Mouse (Mus musculus) limb, embryonic 15.5 days (tissue): Measurements from ENCODE around the gene Zfp617. TPM values are rescaled to one million over a fixed set of nuclear protein-coding genes. Genes with fewer than 3 reads are reported as not detected.

Source experiments
- ATAC-seq: fragments of 200-750 bp; cut with Nextera tagmentation; 2 replicates; pipeline ENCODE4 v1.8.0; 2017; ENCODE audit warnings: low read depth, moderate TSS enrichment; ENCODE audit not compliant: insufficient number of reproducible peaks, low FRiP score, low TSS enrichment
- H3K27ac ChIP-seq: fragments of 300-500 bp; sonication (generic); 2 replicates; pipeline ENCODE4 v1.5.1; 2015; ENCODE audit warnings: moderate library complexity, mild to moderate bottlenecking, inconsistent platforms
- H3K27me3 ChIP-seq: fragments of 300-500 bp; sonication (generic); 2 replicates; pipeline ENCODE4 v1.6.1; 2015; ENCODE audit warnings: inconsistent platforms
- H3K36me3 ChIP-seq: fragments of 300-500 bp; sonication (generic); 2 replicates; pipeline ENCODE4 v1.6.1; 2015; ENCODE audit warnings: inconsistent platforms
- H3K4me1 ChIP-seq: fragments of 300-500 bp; sonication (generic); 2 replicates; pipeline ENCODE4 v1.6.1; 2015; ENCODE audit warnings: inconsistent platforms
- H3K4me2 ChIP-seq: fragments of 300-500 bp; sonication (generic); 2 replicates; pipeline ENCODE4 v1.6.1; 2015; ENCODE audit warnings: mild to moderate bottlenecking, inconsistent platforms
- H3K4me3 ChIP-seq: fragments of 300-500 bp; sonication (generic); 2 replicates; pipeline ENCODE4 v1.5.1; 2015; ENCODE audit warnings: mild to moderate bottlenecking, inconsistent platforms
- H3K9ac ChIP-seq: fragments of 300-500 bp; sonication (generic); 2 replicates; pipeline ENCODE4 v1.6.1; 2015; ENCODE audit warnings: inconsistent platforms
- H3K9me3 ChIP-seq: fragments of 300-500 bp; sonication (generic); 2 replicates; pipeline ENCODE4 v1.6.1; 2016; ENCODE audit warnings: inconsistent platforms
- WGBS: fragments of 180-500 bp; shearing (Covaris S2); methylation state at CpG from one replicate; pipeline ENCODE4 v1.1.7; 2015; 5-methylcytosine and 5-hydroxymethylcytosine counted together
- polyA plus RNA-seq: library from polyadenylated mRNA; unstranded; fragments of >200 nt; fragmentation: Nextera tagmentation; extraction: Ambion mirVana; gene quantifications from 2 replicates; pipeline ENCODE4 v1.2.1, GENCODE M21; 2015

Gene Zfp617
- polyA plus RNA-seq, 1 experiment from 2014 or later: 19.8 TPM

GRCm38 (mm10) chr8:71960483-71960882 lies 52.0 kb downstream of the Zfp617 start:
- Histone ChIP-seq H3K36me3 (peaks cover 16% of the 10 kb centered on the region), H3K27me3 (no peaks in the 10 kb centered on the region), H3K9ac (no peak overlapping the region), H3K9me3 (no peaks in the 10 kb centered on the region), H3K27ac (no peak overlapping the region), H3K4me3 (no peak overlapping the region), H3K4me2 (no peak overlapping the region), H3K4me1 (no peaks in the 10 kb centered on the region)
- ATAC-seq: no peak

GRCm38 (mm10) chr8:71961796-71962195 lies 53.4 kb downstream of the Zfp617 start:
- H3K4me3 ChIP-seq: no peak overlapping the region
- 86% methylated on average over 5 of the region's 5 CpGs for WGBS
- no peak overlapping the region for H3K27ac ChIP-seq
- H3K9ac ChIP-seq: no peak overlapping the region
- peaks cover 29% of the 10 kb centered on the region for H3K36me3 ChIP-seq
- H3K4me1 ChIP-seq: no peaks in the 10 kb centered on the region
- H3K27me3 ChIP-seq: no peaks in the 10 kb centered on the region
- H3K4me2 ChIP-seq: no peak overlapping the region
- H3K9me3 ChIP-seq: no peaks in the 10 kb centered on the region
- no peak for ATAC-seq

GRCm38 (mm10) chr8:71964051-71964450 lies 55.6 kb downstream of the Zfp617 start:
- H3K27ac ChIP-seq: no peak overlapping the region
- H3K9ac ChIP-seq: no peak overlapping the region
- no peaks in the 10 kb centered on the region for H3K9me3 ChIP-seq
- WGBS: 83% methylated on average over 3 of the region's 3 CpGs
- H3K27me3 ChIP-seq: no peaks in the 10 kb centered on the region
- no peak overlapping the region for H3K4me3 ChIP-seq
- no peak overlapping the region for H3K4me2 ChIP-seq
- no peaks in the 10 kb centered on the region for H3K4me1 ChIP-seq
- ATAC-seq: no peak
- H3K36me3 ChIP-seq: peaks cover 50% of the 10 kb centered on the region

GRCm38 (mm10) chr8:71965166-71965565 lies 56.7 kb downstream of the Zfp617 start:
- 88% methylated on average over 2 of the region's 2 CpGs for WGBS
- no peaks in the 10 kb centered on the region for H3K27me3 ChIP-seq
- H3K4me1 ChIP-seq: no peaks in the 10 kb centered on the region
- peaks cover 56% of the 10 kb centered on the region for H3K36me3 ChIP-seq
- no peak overlapping the region for H3K4me2 ChIP-seq
- no peak overlapping the region for H3K9ac ChIP-seq
- no peak overlapping the region for H3K27ac ChIP-seq
- H3K9me3 ChIP-seq: no peaks in the 10 kb centered on the region
- no peak overlapping the region for H3K4me3 ChIP-seq
- ATAC-seq: no peak

GRCm38 (mm10) chr8:71966411-71966810 lies 58.0 kb downstream of the Zfp617 start:
- no peak for ATAC-seq
- no peaks in the 10 kb centered on the region for H3K27me3 ChIP-seq
- H3K4me1 ChIP-seq: no peaks in the 10 kb centered on the region
- H3K27ac ChIP-seq: no peak overlapping the region
- H3K9ac ChIP-seq: no peak overlapping the region
- H3K9me3 ChIP-seq: no peaks in the 10 kb centered on the region
- H3K4me3 ChIP-seq: no peak overlapping the region
- peaks cover 56% of the 10 kb centered on the region for H3K36me3 ChIP-seq
- no peak overlapping the region for H3K4me2 ChIP-seq

GRCm38 (mm10) chr8:71967261-71967660 lies 58.8 kb downstream of the Zfp617 start:
- Histone ChIP-seq H3K4me1 (no peaks in the 10 kb centered on the region), H3K27ac (no peak overlapping the region), H3K27me3 (no peaks in the 10 kb centered on the region), H3K9ac (no peak overlapping the region), H3K9me3 (no peaks in the 10 kb centered on the region), H3K4me2 (no peak overlapping the region), H3K36me3 (peaks cover 56% of the 10 kb centered on the region), H3K4me3 (no peak overlapping the region)
- WGBS: 95% methylated on average over 5 of the region's 5 CpGs
- ATAC-seq: no peak

- no peak for ATAC-seq
- H3K4me1 ChIP-seq: no peaks in the 10 kb centered on the region
- no peak overlapping the region for H3K4me2 ChIP-seq
- H3K36me3 ChIP-seq: peaks cover 56% of the 10 kb centered on the region
- H3K27ac ChIP-seq: 0 out of 2 replicates have a peak overlapping the region, but pooled peaks have one; percentile 30
- WGBS: 60% methylated on average over 6 of the region's 6 CpGs
- H3K27me3 ChIP-seq: no peaks in the 10 kb centered on the region
- no peak overlapping the region for H3K4me3 ChIP-seq
- no peak overlapping the region for H3K9ac ChIP-seq
- H3K9me3 ChIP-seq: no peaks in the 10 kb centered on the region
Observed at GRCm38 (mm10) chr8:71968100-71968499, 59.7 kb downstream of the Zfp617 start.

- Histone ChIP-seq H3K9ac (no peak overlapping the region), H3K27me3 (no peaks in the 10 kb centered on the region), H3K36me3 (peaks cover 56% of the 10 kb centered on the region), H3K27ac (no peak overlapping the region; the same call in 1 of the 2 replicates), H3K4me1 (no peaks in the 10 kb centered on the region), H3K4me3 (no peak overlapping the region), H3K9me3 (no peaks in the 10 kb centered on the region), H3K4me2 (no peak overlapping the region)
- WGBS: 72% methylated on average over 6 of the region's 6 CpGs
- ATAC-seq: no peak
Observed at GRCm38 (mm10) chr8:71968636-71969035, 60.2 kb downstream of the Zfp617 start.

- H3K36me3 ChIP-seq: peaks cover 25% of the 10 kb centered on the region
- H3K4me3 ChIP-seq: no peak overlapping the region
- no peaks in the 10 kb centered on the region for H3K27me3 ChIP-seq
- H3K9me3 ChIP-seq: no peaks in the 10 kb centered on the region
- no peak overlapping the region for H3K27ac ChIP-seq
- ATAC-seq: no peak
- no peaks in the 10 kb centered on the region for H3K4me1 ChIP-seq
- H3K9ac ChIP-seq: no peak overlapping the region
- H3K4me2 ChIP-seq: no peak overlapping the region
- WGBS: 68% methylated on average over 1 of the region's 1 CpGs
Observed at GRCm38 (mm10) chr8:71971945-71972344, 63.5 kb downstream of the Zfp617 start.

GRCm38 (mm10) chr8:71974211-71974610 lies 65.8 kb downstream of the Zfp617 start:
- no peak overlapping the region for H3K4me3 ChIP-seq
- H3K36me3 ChIP-seq: peaks cover 4% of the 10 kb centered on the region; the same call in 1 of the 2 replicates
- WGBS: 78% methylated on average over 3 of the region's 3 CpGs
- H3K4me1 ChIP-seq: no peaks in the 10 kb centered on the region
- no peak overlapping the region for H3K27ac ChIP-seq
- no peak for ATAC-seq
- no peaks in the 10 kb centered on the region for H3K9me3 ChIP-seq
- no peak overlapping the region for H3K4me2 ChIP-seq
- H3K27me3 ChIP-seq: no peaks in the 10 kb centered on the region
- H3K9ac ChIP-seq: no peak overlapping the region

- 71% methylated on average over 2 of the region's 2 CpGs for WGBS
- no peak for ATAC-seq
- H3K4me3 ChIP-seq: no peak overlapping the region
- no peak overlapping the region for H3K27ac ChIP-seq
- no peaks in the 10 kb centered on the region for H3K36me3 ChIP-seq
- H3K4me2 ChIP-seq: no peak overlapping the region
- no peaks in the 10 kb centered on the region for H3K27me3 ChIP-seq
- H3K9ac ChIP-seq: no peak overlapping the region
- H3K9me3 ChIP-seq: no peaks in the 10 kb centered on the region
- H3K4me1 ChIP-seq: no peaks in the 10 kb centered on the region
Observed at GRCm38 (mm10) chr8:71981032-71981431, 72.6 kb downstream of the Zfp617 start.

GRCm38 (mm10) chr8:71981456-71981855 lies 73.0 kb downstream of the Zfp617 start:
- H3K27ac ChIP-seq: no peak overlapping the region
- H3K36me3 ChIP-seq: no peaks in the 10 kb centered on the region
- no peak overlapping the region for H3K4me2 ChIP-seq
- no peaks in the 10 kb centered on the region for H3K9me3 ChIP-seq
- H3K4me3 ChIP-seq: no peak overlapping the region
- no peaks in the 10 kb centered on the region for H3K4me1 ChIP-seq
- no peaks in the 10 kb centered on the region for H3K27me3 ChIP-seq
- no peak overlapping the region for H3K9ac ChIP-seq
- ATAC-seq: no peak
- 76% methylated on average over 4 of the region's 4 CpGs for WGBS
